11 mouse cellular contexts compared by ENCODE assay signal in genomic region chr14:30619982-30620578, GRCm38 (mm10). TPM values are rescaled to one million over a fixed set of nuclear protein-coding genes. Genes with fewer than 3 reads are reported as not detected.
DNase-seq lines count a peak whose midpoint lies in the region; ATAC-seq lines count a peak whose summit lies in the region.
"Had no signal": no experiment of that assay in that cellular context is flagged by ENCODE, and none has a peak within 500 bp of the region (broad histone marks: within the 10 kb centered on the region; RNA-seq: fewer than 3 reads in every experiment).

No protein-coding gene starts in this region.

- H3K4me3 ChIP-seq in liver, embryonic 11.5 days (ENCODE audit: low read depth, low read length) = no peak overlapping the region
- H3K4me3 ChIP-seq in midbrain, embryonic 13.5 days (replicated peaks) = no peak overlapping the region
- H3K4me3 ChIP-seq: forebrain, embryonic 13.5 days; heart, adult 2 months; hindbrain, embryonic 12.5 days had no signal

- no peaks in the 10 kb centered on the region for H3K27me3 ChIP-seq in liver, embryonic 11.5 days (replicated peaks; ENCODE audit: control insufficient read depth, insufficient read depth, low read length)
- peaks cover 5% of the 10 kb centered on the region; the same call in 1 of the 2 replicates for H3K27me3 ChIP-seq in midbrain, embryonic 13.5 days

- peak overlapping the region; percentile 16; the same call in 1 of the 2 replicates for H3K4me2 ChIP-seq in liver, embryonic 11.5 days
- no peak overlapping the region for H3K4me2 ChIP-seq in midbrain, embryonic 13.5 days (replicated peaks)
- H3K4me2 ChIP-seq: forebrain, embryonic 13.5 days; hindbrain, embryonic 12.5 days had no signal

- H3K4me1 ChIP-seq in liver, embryonic 11.5 days (replicated peaks; ENCODE audit: control insufficient read depth, insufficient read depth, low read length) = peaks cover 47% of the 10 kb centered on the region
- H3K4me1 ChIP-seq in midbrain, embryonic 13.5 days (replicated peaks) = peaks cover 7% of the 10 kb centered on the region; the same call in 1 of the 2 replicates

- H3K27ac ChIP-seq in liver, embryonic 11.5 days (ENCODE audit: low read depth, low read length) = no peak overlapping the region
- H3K27ac ChIP-seq in midbrain, embryonic 13.5 days = no peak overlapping the region
- H3K27ac ChIP-seq: forebrain, embryonic 13.5 days; heart, adult 2 months; hindbrain, embryonic 12.5 days had no signal

- H3K36me3 ChIP-seq in liver, embryonic 11.5 days (ENCODE audit: control insufficient read depth, insufficient read depth, low read length) = no peaks in the 10 kb centered on the region
- H3K36me3 ChIP-seq in midbrain, embryonic 13.5 days = no peaks in the 10 kb centered on the region
- H3K36me3 ChIP-seq: hindbrain, embryonic 12.5 days had no signal

- H3K9ac ChIP-seq in liver, embryonic 11.5 days (ENCODE audit: low read depth, low read length) = no peak overlapping the region
- H3K9ac ChIP-seq in midbrain, embryonic 13.5 days (replicated peaks) = no peak overlapping the region
- H3K9ac ChIP-seq: forebrain, embryonic 13.5 days; hindbrain, embryonic 12.5 days had no signal

- no peaks in the 10 kb centered on the region for H3K9me3 ChIP-seq in liver, embryonic 11.5 days (ENCODE audit: control insufficient read depth, low read length)
- no peaks in the 10 kb centered on the region for H3K9me3 ChIP-seq in midbrain, embryonic 13.5 days
- H3K9me3 ChIP-seq: forebrain, embryonic 13.5 days; hindbrain, embryonic 12.5 days had no signal

- no peak for ATAC-seq in liver, embryonic 11.5 days (replicated peaks; ENCODE audit: low FRiP score)
- ATAC-seq in midbrain, embryonic 13.5 days = no peak
- ATAC-seq: forebrain, embryonic 13.5 days had no signal

- DNase-seq in right cerebral cortex, postnatal 10 days (ENCODE audit: low spot score in 2 of 2) = peak; percentile 38 to 45
- no peak for DNase-seq in right cerebral cortex, postnatal 14 days
- peak; percentile 40 to 57 for DNase-seq in cerebellum, adult 18-20 months
- DNase-seq in liver, embryonic 11.5 days (ENCODE audit: low spot score) = no peak
- no peak for DNase-seq in adrenal gland, postnatal 14 days
- no peak for DNase-seq in thymus, postnatal 0 days (ENCODE audit: low spot score)
- DNase-seq: adrenal gland, adult 8-10 months had no signal

- WGBS in liver, embryonic 11.5 days = 54% methylated on average over 7 of the region's 7 CpGs
- WGBS in midbrain, embryonic 13.5 days = 80% methylated on average over 7 of the region's 7 CpGs

RNA-seq across cellular contexts. Expression of gene Prkcd, which starts 5.9 kb away (rescaled TPM):
- polyA plus RNA-seq in liver, embryonic 11.5 days (2014; fragmentation: Nextera tagmentation; extraction: Ambion mirVana) = 34.7 and 38.4 TPM in 2 replicates
- 133 and 145 TPM in 2 replicates for total RNA-seq in adrenal gland, postnatal 14 days (2021)
- polyA plus RNA-seq in midbrain, embryonic 13.5 days (2015; fragmentation: Nextera tagmentation; extraction: Ambion mirVana) = 14.5 and 17.4 TPM in 2 replicates
- polyA plus RNA-seq in thymus, postnatal 0 days (2015; fragmentation: Nextera tagmentation; extraction: Ambion mirVana) = 57.4 and 63.7 TPM in 2 replicates

RNA-seq across cellular contexts. Expression of gene Rft1, which starts 34.1 kb away (rescaled TPM):
- 9.7 and 9.8 TPM in 2 replicates for polyA plus RNA-seq in liver, embryonic 11.5 days (2014; fragmentation: Nextera tagmentation; extraction: Ambion mirVana)
- total RNA-seq in adrenal gland, postnatal 14 days (2021) = 20.8 and 23.9 TPM in 2 replicates
- 10.8 and 10.9 TPM in 2 replicates for polyA plus RNA-seq in midbrain, embryonic 13.5 days (2015; fragmentation: Nextera tagmentation; extraction: Ambion mirVana)
- polyA plus RNA-seq in thymus, postnatal 0 days (2015; fragmentation: Nextera tagmentation; extraction: Ambion mirVana) = 10.5 and 12.0 TPM in 2 replicates

Comparison
In these comparisons a context has a peak if more than half of its experiments do, and no peak if none do; other contexts are left out.
1. DNase-seq: peak in right cerebral cortex, postnatal 10 days (2 of 2) and cerebellum, adult 18-20 months (2 of 2); none in right cerebral cortex, postnatal 14 days (single experiment), liver, embryonic 11.5 days (single experiment), adrenal gland, postnatal 14 days (single experiment) and thymus, postnatal 0 days (single experiment).